In genomic region chr8:119557132-119557531, GRCm38 (mm10) we compare ENCODE assay signal across 8 mouse cellular contexts. TPM values are rescaled to one million over a fixed set of nuclear protein-coding genes. Genes with fewer than 3 reads are reported as not detected.
DNase-seq lines count a peak whose midpoint lies in the region; ATAC-seq and TF ChIP-seq lines count a peak whose summit lies in the region.

No protein-coding gene starts in this region.

- ATAC-seq in embryonic facial prominence, embryonic 11.5 days (replicated peaks; ENCODE audit: insufficient number of reproducible peaks, low FRiP score, low TSS enrichment, low read depth): no peak
- no peak for ATAC-seq in intestine, embryonic 15.5 days
- ATAC-seq in neural tube, embryonic 14.5 days (ENCODE audit: low read depth): no peak
- ATAC-seq in frontal cortex, adult (ENCODE audit: low TSS enrichment): no peak

- H3K27me3 ChIP-seq in embryonic facial prominence, embryonic 11.5 days (ENCODE audit: control insufficient read depth, insufficient read depth, low read length): no peaks in the 10 kb centered on the region
- H3K27me3 ChIP-seq in intestine, embryonic 15.5 days (replicated peaks): no peaks in the 10 kb centered on the region
- no peaks in the 10 kb centered on the region for H3K27me3 ChIP-seq in neural tube, embryonic 14.5 days (ENCODE audit: control insufficient read depth, insufficient read depth, low read length)

- TF ChIP-seq CTCF in left cerebral cortex, adult 2 months (IDR thresholded peaks at IDR 0.05): no peak

- no peaks in the 10 kb centered on the region for H3K9me3 ChIP-seq in embryonic facial prominence, embryonic 11.5 days (replicated peaks; ENCODE audit: control insufficient read depth, low read length)
- H3K9me3 ChIP-seq in intestine, embryonic 15.5 days: no peaks in the 10 kb centered on the region
- H3K9me3 ChIP-seq in neural tube, embryonic 14.5 days (ENCODE audit: control insufficient read depth, low read length): no peaks in the 10 kb centered on the region

- no peak for DNase-seq in left cerebral cortex, adult 2 months (ENCODE audit: extremely low spot score in 1 of 2, low spot score in 2 of 2)
- DNase-seq in left cerebral cortex, postnatal 25 days (ENCODE audit: low spot score in 2 of 2): no peak
- no peak for DNase-seq in embryonic facial prominence, embryonic 11.5 days (ENCODE audit: low spot score)
- no peak for DNase-seq in c-Kit-positive CD71-positive TER-119-positive erythroid progenitor cells, embryonic 14.5 days (ENCODE audit: low spot score)
- no peak for DNase-seq in gastrocnemius, postnatal 36 days

- peak overlapping the region; percentile 86 for H3K4me3 ChIP-seq in left cerebral cortex, adult 2 months
- peak overlapping the region; percentile 80; the same call in 1 of the 2 replicates for H3K4me3 ChIP-seq in embryonic facial prominence, embryonic 11.5 days (ENCODE audit: low read depth, low read length)
- H3K4me3 ChIP-seq in intestine, embryonic 15.5 days (replicated peaks): peak overlapping the region; percentile 82
- H3K4me3 ChIP-seq in neural tube, embryonic 14.5 days (ENCODE audit: low read depth, low read length): peak overlapping the region; percentile 74; the same call in 1 of the 2 replicates

- WGBS in embryonic facial prominence, embryonic 11.5 days: 85% methylated on average over 9 of the region's 9 CpGs
- WGBS in intestine, embryonic 15.5 days: 72% methylated on average over 9 of the region's 9 CpGs
- WGBS in neural tube, embryonic 14.5 days: 86% methylated on average over 9 of the region's 9 CpGs

- no peaks in the 10 kb centered on the region for H3K4me1 ChIP-seq in embryonic facial prominence, embryonic 11.5 days (ENCODE audit: control insufficient read depth, insufficient read depth, low read length)
- peaks cover 27% of the 10 kb centered on the region for H3K4me1 ChIP-seq in intestine, embryonic 15.5 days (replicated peaks)
- peaks cover 23% of the 10 kb centered on the region for H3K4me1 ChIP-seq in neural tube, embryonic 14.5 days (ENCODE audit: control insufficient read depth, insufficient read depth, low read length)

- peak overlapping the region; percentile 13 for H3K9ac ChIP-seq in embryonic facial prominence, embryonic 11.5 days (replicated peaks; ENCODE audit: low read length)
- peak overlapping the region; percentile 88; the same call in 1 of the 2 replicates for H3K9ac ChIP-seq in intestine, embryonic 15.5 days
- 0 out of 2 replicates have a peak overlapping the region, but pooled peaks have one; percentile 84 for H3K9ac ChIP-seq in neural tube, embryonic 14.5 days (replicated peaks; ENCODE audit: low read depth, low read length)

- H3K4me2 ChIP-seq in embryonic facial prominence, embryonic 11.5 days (ENCODE audit: low read depth, low read length): peak overlapping the region; percentile 40; the same call in 1 of the 2 replicates
- peak overlapping the region; percentile 68 for H3K4me2 ChIP-seq in intestine, embryonic 15.5 days (replicated peaks)
- peak overlapping the region; percentile 90 for H3K4me2 ChIP-seq in neural tube, embryonic 14.5 days (ENCODE audit: low read depth, low read length)

- H3K27ac ChIP-seq in left cerebral cortex, adult 2 months: no peak overlapping the region
- no peak overlapping the region for H3K27ac ChIP-seq in embryonic facial prominence, embryonic 11.5 days (replicated peaks; ENCODE audit: low read depth, low read length)
- H3K27ac ChIP-seq in intestine, embryonic 15.5 days: no peak overlapping the region
- H3K27ac ChIP-seq in neural tube, embryonic 14.5 days (ENCODE audit: low read depth, low read length): no peak overlapping the region

- no peaks in the 10 kb centered on the region for H3K36me3 ChIP-seq in embryonic facial prominence, embryonic 11.5 days (replicated peaks; ENCODE audit: control insufficient read depth, insufficient read depth, low read depth, low read length)
- H3K36me3 ChIP-seq in intestine, embryonic 15.5 days: peaks cover 5% of the 10 kb centered on the region
- 0 out of 2 replicates have a peak, but pooled peaks cover 5% of the 10 kb centered on the region for H3K36me3 ChIP-seq in neural tube, embryonic 14.5 days (ENCODE audit: control insufficient read depth, insufficient read depth, low read length)

- intact Hi-C loops in left cerebral cortex, adult 2 months (cut with DNase I): no loop called here
- intact Hi-C loops in left cerebral cortex, postnatal 25 days (cut with DNase I): no loop called here
- intact Hi-C loops in gastrocnemius, postnatal 36 days (cut with DNase I): no loop called here

RNA-seq across cellular contexts. Expression of gene Mbtps1, which starts 1.4 kb away (rescaled TPM):
- total RNA-seq in left cerebral cortex, adult 2 months (2021): 10 to 100 TPM; 61.0 to 64.3 TPM
- total RNA-seq in left cerebral cortex, postnatal 25 days (2021): 10 to 100 TPM; 62.3 to 68.5 TPM
- 103 and 106 TPM in 2 replicates for polyA plus RNA-seq in embryonic facial prominence, embryonic 11.5 days (2014; fragmentation: Nextera tagmentation; extraction: Ambion mirVana)
- 83.6 and 88.8 TPM in 2 replicates for polyA plus RNA-seq in intestine, embryonic 15.5 days (2015; fragmentation: Nextera tagmentation; extraction: Ambion mirVana)
- polyA plus RNA-seq in neural tube, embryonic 14.5 days (2014; fragmentation: Nextera tagmentation; extraction: Ambion mirVana): 42.5 and 64.8 TPM in 2 replicates
- 10 to 100 TPM; 24.0 to 29.0 TPM for total RNA-seq in gastrocnemius, postnatal 36 days (2021)

RNA-seq across cellular contexts. Expression of gene Hsdl1, which starts 17.9 kb away (rescaled TPM):
- total RNA-seq in left cerebral cortex, adult 2 months (2021): 10 to 100 TPM; 42.3 to 43.1 TPM
- 10 to 100 TPM; 44.8 to 47.1 TPM for total RNA-seq in left cerebral cortex, postnatal 25 days (2021)
- 39.6 and 45.2 TPM in 2 replicates for polyA plus RNA-seq in embryonic facial prominence, embryonic 11.5 days (2014; fragmentation: Nextera tagmentation; extraction: Ambion mirVana)
- 28.8 and 32.6 TPM in 2 replicates for polyA plus RNA-seq in intestine, embryonic 15.5 days (2015; fragmentation: Nextera tagmentation; extraction: Ambion mirVana)
- 158 and 176 TPM in 2 replicates for polyA plus RNA-seq in neural tube, embryonic 14.5 days (2014; fragmentation: Nextera tagmentation; extraction: Ambion mirVana)
- 10 to 100 TPM; 14.0 to 14.9 TPM for total RNA-seq in gastrocnemius, postnatal 36 days (2021)

RNA-seq across cellular contexts. Expression of gene Dnaaf1, which starts 17.9 kb away (rescaled TPM):
- total RNA-seq in left cerebral cortex, adult 2 months (2021): under 1 TPM; 0.27 to 0.35 TPM
- under 1 TPM; 0.21 to 0.25 TPM for total RNA-seq in left cerebral cortex, postnatal 25 days (2021)
- 0.13 TPM in 1 of 2 replicates, not detected in the other for polyA plus RNA-seq in embryonic facial prominence, embryonic 11.5 days (2014; fragmentation: Nextera tagmentation; extraction: Ambion mirVana)
- 1.4 and 2.1 TPM in 2 replicates for polyA plus RNA-seq in intestine, embryonic 15.5 days (2015; fragmentation: Nextera tagmentation; extraction: Ambion mirVana)
- 0.15 and 0.48 TPM in 2 replicates for polyA plus RNA-seq in neural tube, embryonic 14.5 days (2014; fragmentation: Nextera tagmentation; extraction: Ambion mirVana)
- not detected for total RNA-seq in gastrocnemius, postnatal 36 days (2021)

RNA-seq across cellular contexts. Expression of gene Taf1c, which starts 47.9 kb away (rescaled TPM):
- total RNA-seq in left cerebral cortex, adult 2 months (2021): 10 to 100 TPM; 10.7 to 12.1 TPM
- total RNA-seq in left cerebral cortex, postnatal 25 days (2021): 1 to 10 TPM; 9.9 to 10.0 TPM
- 10.3 and 11.0 TPM in 2 replicates for polyA plus RNA-seq in embryonic facial prominence, embryonic 11.5 days (2014; fragmentation: Nextera tagmentation; extraction: Ambion mirVana)
- 10.0 and 11.7 TPM in 2 replicates for polyA plus RNA-seq in intestine, embryonic 15.5 days (2015; fragmentation: Nextera tagmentation; extraction: Ambion mirVana)
- 12.7 and 14.7 TPM in 2 replicates for polyA plus RNA-seq in neural tube, embryonic 14.5 days (2014; fragmentation: Nextera tagmentation; extraction: Ambion mirVana)
- 1 to 10 TPM; 4.0 to 4.8 TPM for total RNA-seq in gastrocnemius, postnatal 36 days (2021)

RNA-seq across cellular contexts. Expression of gene Adad2, which starts 55.4 kb away (rescaled TPM):
- under 1 TPM; 0.18 to 0.54 TPM for total RNA-seq in left cerebral cortex, adult 2 months (2021)
- total RNA-seq in left cerebral cortex, postnatal 25 days (2021): under 1 TPM; 0.23 to 0.55 TPM
- polyA plus RNA-seq in embryonic facial prominence, embryonic 11.5 days (2014; fragmentation: Nextera tagmentation; extraction: Ambion mirVana): 0.17 TPM in 1 of 2 replicates, not detected in the other
- not detected in 2 replicates for polyA plus RNA-seq in intestine, embryonic 15.5 days (2015; fragmentation: Nextera tagmentation; extraction: Ambion mirVana)
- polyA plus RNA-seq in neural tube, embryonic 14.5 days (2014; fragmentation: Nextera tagmentation; extraction: Ambion mirVana): not detected in 2 replicates
- total RNA-seq in gastrocnemius, postnatal 36 days (2021): under 1 TPM; 0.17 to 0.20 TPM

Comparison
In these comparisons a context has a peak if more than half of its experiments do, and no peak if none do; other contexts are left out.
1. H3K4me2 ChIP-seq: peak in every context shown above with its lines; median percentile 90 in neural tube, embryonic 14.5 days; 68 in intestine, embryonic 15.5 days; 40 in embryonic facial prominence, embryonic 11.5 days.
2. H3K9ac ChIP-seq: peak in every context shown above with its lines; median percentile 88 in intestine, embryonic 15.5 days; 84 in neural tube, embryonic 14.5 days; 13 in embryonic facial prominence, embryonic 11.5 days.